Mouse (Mus musculus) T-helper 1 cell (primary cell): ENCODE data around the gene Prrg2.

Source experiments
- in situ Hi-C: fragments of 300-600 bp; cut with MboI, MseI; formaldehyde crosslinking; loops from one replicate; pipeline ENCODE4 v1.15.1; 2025; ENCODE audit warnings: high pct_unique_total_duplicates

Gene Prrg2

DNA sequence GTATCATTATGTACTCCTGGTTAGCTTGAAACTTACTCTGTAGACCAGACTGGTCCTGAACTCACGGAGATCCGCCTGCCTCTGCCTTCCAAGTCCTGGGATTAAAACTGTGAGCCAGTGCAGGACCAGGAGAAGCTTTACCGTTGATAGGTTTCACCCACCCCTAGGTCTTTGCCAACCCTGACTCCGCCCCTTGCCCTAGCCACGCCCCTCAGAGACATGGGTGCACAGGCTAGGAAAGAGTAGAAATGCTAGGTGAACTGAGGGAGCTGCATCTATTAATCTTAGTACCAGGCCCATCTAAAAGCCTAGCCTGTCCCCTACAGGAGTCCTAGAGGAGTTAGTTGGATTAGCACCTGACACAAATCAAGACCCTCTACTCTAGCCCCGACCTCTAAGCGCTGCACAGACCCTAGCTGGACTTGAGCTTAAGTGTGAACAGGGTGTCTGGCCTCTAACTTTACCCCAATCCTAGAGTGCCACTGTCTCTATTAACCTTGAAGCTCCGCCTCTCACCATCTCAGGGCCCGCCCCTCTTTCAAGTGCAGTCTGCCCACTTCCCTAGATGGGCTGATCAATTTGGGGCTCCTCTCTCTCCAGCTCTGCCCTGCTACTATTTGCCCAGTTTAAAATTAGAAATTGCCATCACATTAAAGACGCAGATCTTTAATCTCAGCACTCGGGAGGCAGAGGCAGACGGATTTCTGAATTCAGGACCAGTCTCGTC, 27.9 kb upstream of the Prrg2 start:
- in situ Hi-C loops: no loop called here

- in situ Hi-C loops: loop anchor here (5.0 kb wide), 1 partner anchor 34 kb away; the partner anchor contains the start of gene Rps11
Measured at GRCm38 (mm10) chr7:45088597-45088996, 26.1 kb upstream of the Prrg2 start.

DNA sequence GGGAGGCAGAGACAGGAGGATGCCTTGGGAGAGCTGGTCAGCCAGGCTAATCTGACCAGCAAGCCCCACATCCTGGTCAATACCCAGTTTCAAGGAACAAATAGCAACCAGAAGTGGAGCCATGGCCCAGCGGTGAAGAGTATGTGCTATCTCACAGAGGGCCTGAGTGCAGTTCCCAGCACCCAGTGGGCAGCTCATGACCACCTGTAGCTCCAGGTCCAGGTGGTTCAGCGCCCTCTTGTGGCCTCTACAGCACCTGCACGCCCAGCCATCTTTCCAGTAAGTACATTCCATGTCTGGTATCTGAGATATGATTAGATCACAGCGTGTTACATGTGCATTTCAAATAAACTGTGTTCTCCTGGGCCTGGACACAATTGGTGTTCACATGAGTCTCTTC, 23.6 kb upstream of the Prrg2 start:
- in situ Hi-C loops: loop anchor here (5.0 kb wide), 1 partner anchor 36 kb away; the partner anchor contains the start of gene Rps11

- in situ Hi-C loops: no loop called here
Measured at GRCm38 (mm10) chr7:45083300-45083890, 20.9 kb upstream of the Prrg2 start.

DNA sequence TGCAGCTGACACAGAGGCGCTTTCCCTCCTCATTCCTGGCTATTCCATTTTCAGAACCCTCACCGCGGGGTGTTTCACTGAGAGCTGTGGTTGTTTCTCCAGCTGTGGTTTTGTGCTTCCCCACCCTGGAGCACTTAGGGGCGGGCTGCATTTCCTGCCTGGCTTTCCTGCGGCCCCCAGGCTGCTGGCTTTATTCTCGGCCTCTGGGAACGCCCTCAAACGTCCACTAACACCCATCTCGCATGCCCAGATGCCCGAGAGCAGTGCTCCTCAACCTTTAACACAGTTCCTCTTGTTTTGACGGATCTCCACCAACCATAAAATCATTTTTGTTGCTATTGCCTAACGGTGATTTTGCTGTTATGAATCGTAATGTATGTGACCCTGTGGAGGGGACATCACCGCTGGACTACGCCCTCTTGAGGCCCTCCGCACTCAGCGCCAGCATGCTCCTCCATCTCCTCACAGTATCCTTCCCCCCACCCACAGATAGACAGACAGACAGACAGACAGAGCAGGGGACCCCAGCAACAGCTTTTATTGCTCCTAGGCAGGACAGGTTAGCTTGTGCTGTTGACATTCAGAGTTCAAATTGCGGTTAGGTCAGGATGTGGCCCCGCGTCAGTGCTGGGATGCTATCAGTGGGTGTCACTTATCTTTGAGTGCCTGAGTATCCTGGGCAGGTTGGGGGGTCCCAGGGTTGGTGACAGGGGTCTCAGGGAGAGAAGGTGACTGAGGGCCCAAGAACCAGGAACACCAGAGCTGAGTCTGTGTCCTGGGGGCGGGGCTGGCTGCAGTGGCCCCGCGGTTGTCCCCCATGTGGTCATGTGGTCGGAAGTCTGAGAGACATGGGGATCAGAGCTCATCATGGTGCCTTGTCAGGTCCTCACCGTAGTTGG, 20.2 kb upstream of the Prrg2 start:
- in situ Hi-C loops: no loop called here

GRCm38 (mm10) chr7:45081016-45081415, 18.5 kb upstream of the Prrg2 start:
- in situ Hi-C loops: no loop called here

DNA sequence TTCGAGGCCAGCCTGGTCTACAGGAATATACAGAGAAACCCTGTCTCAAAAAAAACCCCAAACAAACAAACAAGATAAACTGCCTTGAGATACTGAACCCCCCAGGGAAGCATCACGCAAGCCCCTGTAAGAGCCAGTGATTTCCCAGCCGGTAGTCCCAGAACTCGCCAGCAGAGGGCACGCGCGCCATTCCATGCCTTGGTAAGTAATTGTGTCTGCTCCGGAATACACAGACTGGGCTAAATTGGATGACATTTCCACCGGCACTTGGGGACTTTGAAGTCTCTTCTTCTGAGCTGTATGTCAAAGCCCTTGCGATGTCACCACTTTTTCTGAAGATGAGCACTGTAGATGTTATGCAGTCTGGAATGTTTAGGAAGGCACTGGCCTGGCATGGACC, 17.4 kb upstream of the Prrg2 start:
- in situ Hi-C loops: no loop called here

- in situ Hi-C loops: no loop called here
Measured at GRCm38 (mm10) chr7:45078513-45078912, 16.0 kb upstream of the Prrg2 start.

DNA sequence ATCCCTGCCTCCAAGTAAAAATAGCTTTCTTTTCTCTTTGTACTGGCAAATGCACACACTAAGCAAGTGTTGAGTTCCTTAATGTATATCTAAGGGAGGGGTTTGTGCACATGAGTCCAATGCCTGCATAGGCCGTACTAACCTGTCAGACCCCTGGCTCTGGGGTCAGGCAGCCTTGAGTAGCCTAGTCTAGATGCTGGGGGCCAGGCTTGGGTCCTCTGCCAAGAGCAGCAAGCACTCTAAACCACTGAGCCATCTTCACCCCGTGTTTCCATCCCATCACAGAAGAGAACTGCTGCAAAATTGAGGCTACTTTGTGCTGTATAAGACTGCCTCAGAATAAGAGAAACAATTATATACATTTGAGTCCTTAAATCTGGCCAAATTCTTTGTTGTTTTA, 15.4 kb upstream of the Prrg2 start:
- in situ Hi-C loops: no loop called here

DNA sequence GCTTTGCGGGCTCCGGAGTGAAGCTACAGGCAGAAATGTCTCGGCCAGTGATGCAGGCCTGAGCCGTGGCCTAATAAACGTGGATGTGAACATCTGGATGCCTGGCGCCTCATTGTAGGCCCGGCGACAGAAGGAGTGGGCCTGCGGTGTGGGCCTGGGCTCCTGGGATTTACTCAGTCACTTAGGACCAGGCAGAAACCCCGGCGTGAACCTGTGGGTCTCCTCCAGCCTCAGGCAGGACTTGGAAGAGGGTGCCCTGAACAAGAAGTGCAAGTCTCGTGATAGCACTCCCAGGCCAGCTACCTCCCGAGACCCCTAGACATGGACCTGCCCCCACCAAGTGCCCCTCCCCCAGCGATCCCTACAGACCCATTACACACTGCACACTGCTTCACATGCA, 14.8 kb upstream of the Prrg2 start:
- in situ Hi-C loops: no loop called here

DNA sequence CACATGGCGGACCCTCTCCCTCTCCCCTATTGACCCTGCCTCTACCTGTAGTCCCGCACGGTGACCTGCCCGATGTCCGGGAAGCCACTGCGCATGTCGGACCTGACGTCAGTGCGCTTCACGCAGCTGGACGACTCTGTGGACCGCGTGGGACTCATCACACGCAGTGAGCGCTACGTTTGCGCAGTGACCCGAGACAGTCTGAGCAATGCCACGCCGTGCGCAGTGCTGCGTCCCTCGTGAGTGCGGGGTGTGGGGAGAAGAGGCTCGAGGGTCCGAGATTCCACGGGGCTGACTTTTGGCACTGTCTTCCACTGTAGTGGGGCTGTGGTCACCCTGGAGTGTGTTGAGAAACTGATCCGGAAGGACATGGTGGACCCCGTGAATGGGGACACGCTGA, 14.0 kb upstream of the Prrg2 start:
- in situ Hi-C loops: no loop called here

DNA sequence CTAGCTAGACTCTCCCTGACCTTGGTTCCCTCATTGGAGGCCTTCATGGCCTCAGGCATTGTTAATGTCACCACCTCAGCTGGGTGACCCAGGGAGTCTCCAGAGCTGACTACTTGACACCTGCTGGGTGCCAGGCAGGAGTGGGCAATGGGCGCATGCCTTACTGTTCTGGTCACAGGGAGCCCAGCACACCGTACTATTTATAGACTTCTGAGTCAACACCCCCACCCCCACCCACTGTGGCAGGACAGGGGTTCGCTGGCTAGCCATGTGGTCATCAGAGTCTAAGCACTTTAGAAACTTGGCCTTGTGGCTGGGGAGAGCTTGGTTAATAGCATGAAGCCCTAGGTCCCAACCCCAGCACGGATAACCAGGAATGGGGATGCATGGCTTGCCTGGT, 12.9 kb upstream of the Prrg2 start:
- in situ Hi-C loops: no loop called here

DNA sequence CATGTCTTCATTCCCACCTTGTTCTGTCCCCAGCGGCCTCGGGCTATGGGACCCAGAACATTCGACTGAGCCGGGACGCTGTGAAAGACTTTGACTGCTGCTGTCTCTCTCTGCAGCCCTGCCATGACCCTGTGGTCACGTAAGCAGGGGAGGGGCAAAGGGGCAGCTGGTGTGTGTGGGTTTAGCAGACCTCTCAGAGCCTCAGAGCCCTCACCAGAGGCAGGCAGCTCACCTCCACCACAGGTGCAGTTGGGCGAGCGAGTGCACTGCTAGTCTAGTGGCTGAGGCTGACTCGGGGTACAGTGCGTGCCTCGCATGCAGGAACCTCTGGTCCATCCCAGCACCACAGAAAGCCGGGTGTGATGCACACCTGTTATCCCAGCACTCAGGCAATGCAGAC, 11.5 kb upstream of the Prrg2 start:
- in situ Hi-C loops: loop anchor here (5.0 kb wide), 1 partner anchor 42 kb away; no protein-coding TSS in a partner anchor

DNA sequence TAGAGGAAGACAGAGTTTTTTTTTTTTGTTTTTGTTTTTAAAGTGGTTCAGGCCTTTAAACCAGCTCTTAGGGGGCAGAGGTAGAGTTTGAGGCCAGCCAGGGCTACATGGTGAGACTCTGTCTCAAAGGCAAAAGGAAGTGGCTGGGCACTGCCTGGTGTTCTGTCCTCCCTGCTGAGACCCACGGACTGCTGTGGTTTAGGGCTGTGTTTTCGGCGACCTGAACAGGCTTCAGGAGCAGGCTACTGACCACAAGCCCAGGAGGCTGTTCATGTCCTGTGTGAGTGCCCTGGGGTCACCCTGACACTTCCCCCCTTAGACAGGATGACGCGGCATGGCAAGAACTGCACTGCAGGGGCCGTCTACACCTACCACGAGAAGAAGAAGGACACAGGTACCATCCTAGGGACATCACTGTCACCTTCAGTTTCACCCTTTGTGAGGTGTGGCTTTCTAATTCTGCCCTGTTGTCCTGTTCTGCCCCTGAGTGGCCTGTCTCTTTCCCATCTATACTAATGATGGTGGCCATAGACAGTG, 10.8 kb upstream of the Prrg2 start:
- in situ Hi-C loops: loop anchor here (5.0 kb wide), 1 partner anchor 41 kb away; no protein-coding TSS in a partner anchor

DNA sequence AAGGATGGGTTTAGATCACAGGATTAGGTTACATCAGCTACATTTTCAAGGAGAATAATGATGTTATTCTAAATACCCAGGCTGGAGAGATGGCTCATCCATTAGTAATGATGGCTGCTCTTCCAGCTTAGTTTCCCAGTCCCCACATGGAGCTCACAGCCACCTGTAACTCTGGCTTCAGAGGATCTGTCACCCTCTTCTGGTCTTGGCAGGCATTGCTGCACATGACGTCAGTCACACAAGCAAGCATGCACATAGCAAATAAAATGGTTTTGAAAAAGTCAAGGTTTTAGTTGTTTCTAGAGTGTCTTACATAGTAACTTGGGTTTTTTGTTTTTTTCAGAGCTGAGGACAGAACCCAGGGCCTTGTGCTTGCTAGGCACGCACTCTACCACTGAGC, 9.8 kb upstream of the Prrg2 start:
- in situ Hi-C loops: loop anchor here (5.0 kb wide), 1 partner anchor 40 kb away; no protein-coding TSS in a partner anchor

DNA sequence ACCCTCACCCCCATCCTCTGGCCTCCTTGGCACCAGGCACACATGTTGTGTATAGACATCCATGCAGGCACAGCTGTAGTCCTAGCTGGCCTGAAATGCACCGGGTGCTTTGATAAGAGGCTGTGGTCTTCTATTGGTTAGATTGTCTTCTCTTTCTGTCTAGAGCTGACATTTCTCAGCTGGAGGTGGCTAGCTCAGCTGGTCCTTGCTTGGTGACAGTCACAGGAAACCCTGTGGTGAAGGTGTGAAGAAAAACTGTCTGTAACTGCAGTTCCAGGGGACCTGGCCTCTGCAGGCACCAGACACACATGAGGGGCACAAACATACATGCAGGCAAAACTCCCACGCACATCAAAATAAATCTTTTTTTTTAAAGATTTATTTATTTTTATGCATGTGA, 7.2 kb upstream of the Prrg2 start:
- in situ Hi-C loops: loop anchor here (5.0 kb wide), 1 partner anchor 37 kb away; no protein-coding TSS in a partner anchor

DNA sequence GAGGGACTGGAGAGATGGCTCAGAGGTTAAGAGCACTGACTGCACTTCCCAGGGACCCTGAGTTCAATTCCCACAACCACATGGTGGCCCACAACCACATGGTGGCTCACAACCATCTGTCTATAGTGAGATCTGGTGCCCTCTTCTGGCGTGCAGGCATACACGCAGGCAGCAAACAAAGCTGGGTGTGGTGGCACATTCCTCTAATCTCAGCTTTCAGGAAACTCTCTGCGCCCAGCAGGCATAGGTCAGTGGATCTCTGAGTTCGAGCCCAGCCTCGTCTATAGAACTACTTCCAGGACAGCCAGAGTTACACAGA, 5.5 kb upstream of the Prrg2 start:
- in situ Hi-C loops: no loop called here

DNA sequence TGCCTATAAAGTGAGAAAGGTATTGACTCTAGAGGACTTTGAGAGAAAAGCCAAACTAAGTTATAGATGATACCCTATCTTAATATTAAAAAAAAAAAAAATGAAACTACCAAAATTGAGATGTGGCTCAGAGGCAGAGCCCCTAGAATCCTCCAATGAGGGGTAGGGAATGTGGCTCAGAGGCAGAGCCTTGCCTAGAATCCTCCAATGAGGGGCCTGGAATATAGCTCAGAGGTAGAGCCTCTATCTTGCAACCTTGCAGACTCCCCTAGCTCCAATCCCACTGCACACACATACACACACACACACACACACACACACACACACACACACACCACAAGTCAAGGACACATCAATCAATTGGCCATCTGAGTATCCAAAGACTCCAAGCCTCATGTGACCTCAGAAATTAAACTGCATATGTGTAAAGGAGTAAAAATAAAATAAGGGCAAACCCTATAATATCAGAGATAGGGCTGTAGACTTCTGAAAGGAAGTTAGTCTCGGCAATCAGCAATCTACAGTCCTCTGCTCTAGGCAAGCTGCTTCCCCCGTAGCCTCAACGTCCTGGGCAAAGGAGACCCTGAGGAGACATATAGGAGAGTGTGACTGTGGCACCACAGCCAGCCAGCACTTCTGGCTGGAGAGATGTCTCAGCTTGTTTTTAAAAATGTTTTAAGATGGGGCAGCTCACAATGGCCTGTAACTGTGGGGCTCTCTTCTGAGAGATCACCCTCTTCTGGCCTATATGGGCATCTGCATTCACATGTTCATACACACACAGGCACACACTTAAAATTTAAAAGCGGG, 4.9 kb upstream of the Prrg2 start:
- in situ Hi-C loops: no loop called here

DNA sequence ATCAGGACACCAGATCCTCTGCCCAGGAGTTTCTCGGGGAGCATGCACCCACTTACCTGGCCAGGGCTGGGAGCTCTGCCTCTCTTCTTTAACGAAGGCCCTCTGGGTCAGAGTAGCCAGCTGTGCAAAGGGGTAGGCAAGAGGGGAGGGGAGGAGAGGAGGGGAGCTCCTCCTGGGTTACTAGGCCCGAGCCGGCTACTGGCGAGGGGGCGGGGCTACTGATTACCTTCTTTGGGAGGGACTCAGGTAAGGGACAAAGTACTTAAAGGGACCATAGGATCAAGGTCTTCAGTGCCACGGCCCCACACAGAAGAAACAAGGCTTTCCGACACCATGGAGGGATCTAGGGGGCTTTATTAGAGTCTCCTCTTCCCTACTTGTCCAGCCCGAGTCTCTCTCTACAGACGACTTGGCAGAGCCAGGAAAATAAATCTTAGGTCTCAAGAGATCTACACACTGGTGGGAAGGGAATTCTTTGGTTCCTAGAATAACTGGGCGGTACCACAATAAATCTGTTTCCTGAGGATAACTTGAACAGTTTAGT, 873 bp downstream of the Prrg2 start:
- in situ Hi-C loops: no loop called here

DNA sequence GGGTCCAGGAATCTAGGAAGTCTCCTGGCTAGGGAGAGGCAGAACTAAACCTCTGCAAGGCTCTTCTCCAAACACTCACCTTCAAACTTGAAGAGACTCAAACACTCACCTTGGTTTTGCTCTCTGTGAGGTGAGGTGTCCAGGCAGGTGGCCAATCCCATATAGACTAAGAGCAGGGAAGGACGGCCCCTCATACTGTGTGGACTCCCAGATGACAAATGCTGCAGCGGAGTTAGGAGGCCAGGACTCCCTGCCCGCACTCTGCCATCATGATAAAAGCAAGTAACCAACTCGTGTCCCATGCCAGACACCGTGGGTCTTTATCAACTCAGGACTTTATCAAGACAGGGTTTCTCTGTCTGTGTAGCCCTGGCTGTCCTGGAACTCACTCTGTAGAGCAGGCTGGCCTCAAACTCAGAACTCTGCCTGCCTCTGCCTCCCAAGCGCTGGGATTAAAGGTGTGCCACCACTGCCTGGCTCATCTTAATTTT, 1.8 kb downstream of the Prrg2 start:
- in situ Hi-C loops: no loop called here
